Mouse (Mus musculus) heart, postnatal 14 days (tissue): ENCODE data around the gene Olfr843. TPM values are rescaled to one million over a fixed set of nuclear protein-coding genes. Genes with fewer than 3 reads are reported as not detected.

Source experiments
- DNase-seq, 2 experiments: peaks; one replicate each; pipeline ENCODE4 v3.0.0; 2021 to 2022
- intact Hi-C: fragments of 180-260 bp; cut with DNase I; formaldehyde crosslinking; loops from one replicate; pipeline ENCODE4 v1.15.1; 2025
- long read RNA-seq, 2 experiments: library from polyadenylated mRNA; stranded (forward); transcript quantifications; one replicate each; pipeline ENCODE4 v2.0.0; 2021
- total RNA-seq, 2 experiments: library from RNA; stranded (reverse); gene quantifications; 2 replicates each; pipeline ENCODE4 v1.2.3; 2021

The Olfr843 gene
- not detected for total RNA-seq
- long read RNA-seq, experiment 1 = 0 reads
- long read RNA-seq, experiment 2 = 0 reads

- intact Hi-C loops = no loop called here
- no peak for DNase-seq
These were observed at the start of gene Olfr843 for GRCm38 (mm10) chr9:19251887-19252286. Olfr843 (minus strand) TSS chr9:19251987.

Other genes starting within 250 kb of the Olfr843 start
- not detected for gene Olfr835, start 219.3 kb downstream of the Olfr843 start, total RNA-seq
- not detected for gene Olfr836, start 131.6 kb downstream of the Olfr843 start, total RNA-seq
- gene Olfr837, start 115.7 kb downstream of the Olfr843 start, total RNA-seq = not detected
- gene Olfr839-ps1, start 74.7 kb downstream of the Olfr843 start, total RNA-seq = not detected
- gene Olfr844, start 64.4 kb upstream of the Olfr843 start, total RNA-seq = not detected
- gene Olfr845, start 84.5 kb upstream of the Olfr843 start, total RNA-seq = not detected
- gene Olfr846, start 112.0 kb upstream of the Olfr843 start, total RNA-seq = not detected
- not detected for gene Olfr847, start 126.7 kb upstream of the Olfr843 start, total RNA-seq
- gene Olfr849, start 188.3 kb upstream of the Olfr843 start, total RNA-seq = not detected
- not detected for gene Olfr850, start 226.3 kb upstream of the Olfr843 start, total RNA-seq
- not detected for gene Olfr851, start 241.3 kb upstream of the Olfr843 start, total RNA-seq